Mouse (Mus musculus) erythroblast, embryonic 14.5 days (primary cell): Measurements from ENCODE around the gene Large2.

Experiments
- GATA1 ChIP-seq: IDR thresholded peaks from 2 replicates; pipeline ENCODE4 v1.6.1; 2012; ENCODE audit warnings: low read length, inconsistent platforms, mixed read lengths
- TAL1 ChIP-seq: IDR thresholded peaks from 3 replicates; pipeline ENCODE4 v1.6.1; 2012; ENCODE audit warnings: low read length, inconsistent platforms, mixed read lengths

DNA sequence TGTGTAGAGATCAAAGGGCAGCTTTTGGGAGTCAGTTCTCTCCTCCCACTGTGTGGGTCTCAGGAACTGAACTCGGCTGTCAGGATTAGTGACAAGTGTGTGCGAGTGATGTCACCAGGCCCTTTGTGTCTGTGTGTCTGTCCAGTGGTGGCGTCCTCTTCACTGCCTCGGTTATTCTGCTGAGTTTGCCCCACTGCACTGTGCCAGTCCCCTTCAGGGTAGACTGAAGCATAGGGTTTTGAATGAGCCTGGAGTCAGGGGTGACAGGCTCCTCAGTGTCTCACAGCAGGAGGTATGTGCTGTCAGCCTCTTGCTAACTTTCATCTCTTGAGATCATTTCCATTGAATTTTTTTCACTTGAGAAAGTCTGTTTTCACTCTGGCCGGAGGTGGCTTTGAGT lies 21.3 kb downstream of the Large2 start:
- TF ChIP-seq GATA1 = no peak
- no peak for TF ChIP-seq TAL1
